Mouse (Mus musculus): ENCODE measurements at regions not wholly inside any gene's neighbourhood (a gene's known extent, or its start where the extent isn't known, plus 50 kb on each side); places are given as distances from the start of the nearest gene placed in this dataset.

GRCm38 (mm10) chr7:124455659-124456058 lies 473.0 kb downstream of the Hs3st4 start:
- no peak for DNase-seq

DNA sequence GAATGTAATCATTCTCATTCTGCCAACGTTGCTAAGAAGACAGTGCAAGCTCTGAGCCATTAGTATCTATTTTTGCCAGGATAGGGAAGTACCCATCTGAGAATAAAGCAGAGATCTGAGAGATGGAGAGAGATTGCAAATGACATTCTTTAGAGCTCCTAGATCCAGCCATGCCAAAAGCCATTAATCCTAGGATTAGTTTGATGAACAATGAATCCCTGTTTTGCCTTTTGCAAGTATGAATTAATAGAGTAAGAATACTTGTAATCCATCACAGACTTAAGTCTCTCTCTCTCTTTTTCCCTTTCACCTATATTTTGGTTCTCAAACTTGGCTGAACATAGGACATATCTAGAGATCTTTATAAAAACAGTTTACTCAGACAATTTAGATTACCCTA lies 504.7 kb downstream of the Hs3st4 start:
- DNase-seq = no peak

- no peak for DNase-seq
Measured at GRCm38 (mm10) chr7:124491109-124491793, 508.6 kb downstream of the Hs3st4 start.

DNA sequence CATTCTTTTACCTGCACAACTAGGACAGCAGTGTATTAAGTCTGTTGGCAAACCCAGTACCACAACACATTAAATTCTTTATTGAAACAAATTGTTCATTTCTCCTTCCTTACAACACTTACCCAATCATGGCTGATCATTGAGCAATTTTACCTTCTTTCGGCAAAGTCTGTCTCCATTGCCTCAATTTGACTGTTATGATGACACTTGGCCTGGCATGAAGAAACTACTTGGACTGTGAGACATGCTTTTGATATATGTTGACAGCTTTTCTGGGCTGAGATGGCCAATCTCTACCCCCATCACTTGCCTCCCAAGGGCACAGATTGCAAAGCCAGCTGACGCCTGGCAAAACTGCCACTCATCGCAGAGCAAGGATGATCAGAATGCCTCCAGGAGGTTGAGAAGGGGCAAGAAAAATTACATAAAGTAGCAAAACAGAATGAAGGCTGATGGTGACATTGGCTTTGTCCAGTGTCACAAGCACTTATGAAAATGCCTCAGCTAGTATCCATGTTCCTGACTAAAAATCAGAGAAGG lies 509.3 kb downstream of the Hs3st4 start:
- no peak for DNase-seq

DNA sequence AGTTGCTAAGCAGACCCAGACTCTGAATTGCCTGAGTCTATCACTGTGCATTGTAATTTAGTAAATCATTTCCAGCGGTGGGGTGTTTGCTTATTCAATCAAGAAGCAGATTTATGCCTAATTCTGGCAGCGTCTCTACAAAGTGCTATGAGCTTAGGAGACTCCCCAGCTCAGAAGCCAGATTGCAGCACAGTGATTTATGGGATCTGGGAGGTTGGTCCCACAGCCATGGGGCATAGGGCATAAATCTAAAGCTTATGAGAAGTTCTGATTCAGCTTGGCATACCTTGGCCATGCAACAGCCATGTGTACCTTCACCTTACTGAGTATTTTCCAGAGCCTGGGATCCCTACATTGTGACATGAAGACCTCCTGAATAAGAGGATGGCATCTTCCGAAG lies 518.0 kb downstream of the Hs3st4 start:
- DNase-seq = no peak

- no peak for DNase-seq
Measured at GRCm38 (mm10) chr7:124502760-124503159, 520.1 kb downstream of the Hs3st4 start.

- no peak for DNase-seq
Measured at GRCm38 (mm10) chr7:124549038-124549437, 566.4 kb downstream of the Hs3st4 start.

DNA sequence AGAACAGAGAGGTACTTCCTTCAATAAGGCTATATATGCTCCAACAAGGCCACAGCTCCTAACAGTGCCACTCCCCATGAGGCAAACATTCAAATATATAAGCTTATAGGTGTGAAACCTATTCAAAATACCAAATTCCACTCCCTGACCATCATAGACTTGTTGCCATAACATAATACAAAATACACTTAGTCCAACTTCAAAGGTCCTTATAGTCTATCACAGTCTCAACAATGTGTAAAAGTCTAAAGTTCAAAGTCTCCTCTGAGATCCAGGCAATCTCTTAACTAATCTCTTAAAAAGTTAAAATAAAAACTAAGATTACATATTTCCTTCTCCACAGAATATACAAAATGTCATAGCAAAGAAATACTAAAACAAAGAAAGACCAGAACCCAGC lies 574.5 kb downstream of the Hs3st4 start:
- DNase-seq = no peak

DNA sequence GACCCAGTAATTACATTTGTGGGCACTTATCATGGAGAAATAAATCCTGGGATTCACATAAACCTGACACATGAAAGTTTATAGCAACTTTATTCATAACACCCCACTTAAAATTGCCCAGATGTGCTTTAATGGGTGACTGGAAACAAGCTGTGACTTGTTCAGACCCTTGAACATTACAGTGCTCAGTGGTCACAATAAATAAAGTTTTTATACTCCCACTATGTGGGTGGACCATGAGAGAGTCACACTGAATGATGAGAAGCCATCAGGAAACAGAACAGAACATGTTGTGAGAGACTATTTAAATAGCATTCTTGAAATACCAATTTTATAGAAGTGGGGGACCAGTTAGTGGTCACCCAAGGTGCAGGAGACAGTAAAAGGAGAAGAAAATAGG lies 588.1 kb downstream of the Hs3st4 start:
- no peak for DNase-seq

DNA sequence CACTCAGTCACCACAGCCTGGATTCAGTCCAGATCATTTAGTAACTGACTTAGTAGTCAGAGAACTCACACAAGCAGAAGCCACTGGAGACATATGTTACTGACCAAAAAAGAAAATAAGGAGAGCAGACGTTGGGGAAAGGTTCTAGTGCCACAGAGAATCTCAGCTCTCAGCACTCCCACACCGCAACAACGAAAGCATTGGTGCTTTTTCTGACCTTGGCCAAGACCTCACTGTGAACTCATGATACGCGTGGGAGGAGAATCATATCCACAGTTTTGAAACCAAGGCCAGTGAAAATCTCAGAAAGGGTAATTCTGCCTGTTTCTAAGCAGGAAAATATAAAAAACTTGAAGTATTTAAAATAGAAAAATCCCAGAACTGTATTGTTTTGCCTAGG lies 591.0 kb downstream of the Hs3st4 start:
- no peak for DNase-seq

- no peak for DNase-seq
Measured at GRCm38 (mm10) chr7:124581342-124581741, 598.7 kb downstream of the Hs3st4 start.

- DNase-seq = no peak
Measured at GRCm38 (mm10) chr7:124585296-124585695, 602.6 kb downstream of the Hs3st4 start.

DNA sequence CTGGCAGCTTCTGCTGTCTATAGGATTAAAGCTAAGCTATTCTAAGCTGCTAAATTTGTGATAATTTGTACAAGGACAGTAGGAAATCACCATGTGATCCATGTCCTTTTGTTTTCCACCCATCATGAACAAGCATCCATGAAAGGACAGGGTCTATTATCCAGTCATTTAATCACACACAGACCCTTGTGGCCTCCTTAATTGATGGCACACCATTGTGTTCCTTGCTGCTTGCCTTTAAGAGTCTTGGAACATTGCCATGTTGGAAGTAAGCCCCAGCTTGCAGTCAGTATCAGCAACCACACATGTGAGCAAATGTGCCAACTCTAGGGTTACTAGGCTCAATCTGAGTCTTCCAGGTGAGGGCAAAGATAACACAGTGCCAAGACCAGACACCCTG lies 608.7 kb downstream of the Hs3st4 start:
- DNase-seq = no peak

DNA sequence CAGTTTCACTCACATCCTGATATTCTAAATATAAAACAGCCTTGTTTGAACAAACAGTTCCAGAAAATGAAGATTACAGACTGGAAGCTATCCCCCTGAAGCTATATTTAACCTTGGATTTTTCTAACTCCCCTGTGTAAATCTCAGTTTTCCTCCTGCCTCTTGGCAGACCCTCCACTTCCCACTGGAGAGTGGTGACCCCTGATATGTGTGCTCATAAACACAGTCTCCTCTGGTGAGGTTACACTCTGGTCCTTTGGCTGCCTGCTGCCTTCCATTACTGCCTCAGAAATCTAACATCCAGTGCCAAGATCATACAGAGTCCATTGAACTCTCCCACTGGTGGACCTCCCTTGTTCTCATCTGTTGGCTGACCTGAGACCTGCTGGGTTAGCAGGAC lies 610.8 kb downstream of the Hs3st4 start:
- no peak for DNase-seq

DNA sequence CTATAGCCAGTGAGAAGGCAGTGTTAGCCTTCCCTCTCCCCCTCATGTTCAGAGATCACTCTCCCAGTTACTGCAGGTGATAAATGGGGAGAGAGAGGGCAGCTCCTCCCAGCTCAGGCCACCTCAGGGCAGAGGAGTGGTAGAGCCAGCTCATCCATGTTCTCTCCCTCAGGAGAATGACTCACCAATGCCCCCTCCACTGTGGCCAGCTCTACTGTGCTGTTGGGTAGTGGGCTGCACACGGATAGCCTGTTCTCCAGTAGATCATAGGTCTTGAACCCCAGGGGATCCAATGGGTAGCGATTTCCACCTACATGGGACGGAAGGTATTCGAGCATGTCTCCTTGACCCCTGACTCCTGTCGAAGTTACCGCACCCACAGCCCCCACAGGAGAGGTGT lies 618.1 kb downstream of the Hs3st4 start:
- no peak for DNase-seq

GRCm38 (mm10) chr7:124604581-124604980 lies 621.9 kb downstream of the Hs3st4 start:
- no peak for DNase-seq

GRCm38 (mm10) chr7:124605978-124606377 lies 623.3 kb downstream of the Hs3st4 start:
- DNase-seq = no peak

DNA sequence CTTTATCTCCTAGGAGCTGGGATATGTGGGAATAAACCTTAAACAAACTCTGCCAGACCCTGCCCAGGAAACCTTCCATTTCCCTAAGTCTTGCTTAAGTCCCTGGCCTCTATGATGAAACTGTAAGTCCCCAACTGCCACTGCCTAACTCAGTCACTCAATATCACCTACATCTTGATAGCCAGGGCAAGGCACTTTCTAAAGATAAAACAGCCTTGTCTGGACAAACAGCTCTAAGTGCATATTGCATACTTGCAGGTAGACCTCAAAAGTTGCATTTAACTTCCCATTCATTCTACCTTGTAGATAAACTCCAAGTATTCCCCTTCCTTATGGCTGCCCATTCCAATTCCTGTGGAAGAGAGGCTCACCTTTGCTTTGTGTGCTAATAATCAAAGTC lies 624.4 kb downstream of the Hs3st4 start:
- no peak for DNase-seq

- DNase-seq = no peak
Measured at GRCm38 (mm10) chr7:124610437-124610836, 627.8 kb downstream of the Hs3st4 start.

GRCm38 (mm10) chr7:124647131-124647530 lies 664.5 kb downstream of the Hs3st4 start:
- no peak for DNase-seq

DNA sequence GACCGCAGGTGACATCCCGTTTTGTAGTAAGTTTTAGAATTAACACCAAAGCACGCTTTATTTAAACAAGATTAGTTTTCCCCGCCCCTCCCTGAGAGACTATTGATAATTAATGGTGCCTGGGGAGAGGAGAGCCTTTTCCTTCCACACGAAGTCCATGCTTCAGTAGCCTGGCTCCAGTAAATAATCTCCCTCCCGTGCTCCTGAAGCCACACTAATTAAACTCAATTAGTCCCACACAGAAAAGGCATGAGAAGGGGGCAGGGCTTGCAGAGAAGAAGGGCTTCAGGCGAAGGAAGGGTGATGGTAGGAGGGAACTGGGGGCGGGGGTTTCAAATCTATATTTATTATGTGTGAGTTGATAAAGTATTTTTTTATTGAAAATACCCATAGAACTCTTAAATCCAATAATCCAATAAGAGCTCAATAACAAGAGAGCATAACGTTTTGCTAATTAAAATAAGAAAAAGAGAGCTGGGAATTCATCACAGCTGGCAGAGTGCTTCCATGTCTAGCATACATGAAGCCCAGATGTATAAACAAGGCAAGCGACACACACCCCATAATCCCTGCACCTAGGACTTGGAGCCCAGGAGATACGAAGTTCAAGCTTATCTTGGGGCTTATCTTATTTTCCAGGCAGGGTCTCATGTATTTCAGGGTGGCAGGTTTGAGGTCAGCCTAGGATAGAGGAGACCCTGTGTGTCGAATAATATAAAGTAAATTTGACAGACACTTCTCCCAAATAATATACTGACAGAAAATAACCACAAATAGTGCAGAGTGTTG lies 684.7 kb downstream of the Hs3st4 start:
- no peak for DNase-seq

GRCm38 (mm10) chr7:124668058-124668457 lies 685.4 kb downstream of the Hs3st4 start:
- no peak for DNase-seq

GRCm38 (mm10) chr7:124670477-124670876 lies 687.8 kb downstream of the Hs3st4 start:
- no peak for DNase-seq

DNA sequence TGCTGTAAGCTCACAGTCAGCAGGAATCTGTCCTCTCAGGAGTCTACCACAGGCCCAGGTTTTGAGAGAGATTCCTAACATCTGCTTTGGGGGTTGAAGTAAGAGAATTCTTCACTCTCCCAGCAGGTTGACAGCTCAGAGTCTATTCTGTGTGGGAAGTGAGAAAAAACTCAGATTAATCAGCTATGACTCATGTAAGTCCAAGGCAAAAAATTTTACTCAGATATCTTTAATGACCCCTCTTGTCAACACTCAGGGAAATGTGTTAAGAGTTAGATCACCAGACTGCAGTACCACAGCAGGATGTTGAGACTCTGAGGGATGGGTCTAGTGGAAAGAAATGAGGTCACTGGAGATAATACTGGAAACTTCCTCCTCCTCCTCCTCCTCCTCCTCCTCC lies 688.4 kb downstream of the Hs3st4 start:
- DNase-seq = no peak

Data from cerebellum, adult 11 months (tissue).